In genomic region chr3:101660176-101660575, GRCm38 (mm10) we compare ENCODE assay signal across 18 mouse cellular contexts. TPM values are rescaled to one million over a fixed set of nuclear protein-coding genes. Genes with fewer than 3 reads are reported as not detected.
DNase-seq lines count a peak whose midpoint lies in the region; ATAC-seq lines count a peak whose summit lies in the region.
"Had no signal": no experiment of that assay in that cellular context is flagged by ENCODE, and none has a peak within 500 bp of the region (broad histone marks: within the 10 kb centered on the region; RNA-seq: fewer than 3 reads in every experiment).

No protein-coding gene starts in this region.

- H3K27ac ChIP-seq in hindbrain, embryonic 14.5 days = peak overlapping the region; percentile 86
- H3K27ac ChIP-seq in midbrain, embryonic 11.5 days (ENCODE audit: low read depth, low read length) = no peak overlapping the region
- H3K27ac ChIP-seq: embryonic facial prominence, embryonic 12.5 days; gastrocnemius, adult 2 months; liver, embryonic 12.5 days had no signal

- H3K9ac ChIP-seq in hindbrain, embryonic 14.5 days = 0 out of 2 replicates have a peak overlapping the region, but pooled peaks have one; percentile 29
- no peak overlapping the region for H3K9ac ChIP-seq in midbrain, embryonic 11.5 days (ENCODE audit: low read length)
- H3K9ac ChIP-seq: embryonic facial prominence, embryonic 12.5 days; kidney, embryonic 15.5 days; liver, embryonic 12.5 days had no signal

- no peak for ATAC-seq in hindbrain, embryonic 14.5 days (ENCODE audit: low FRiP score)
- ATAC-seq in midbrain, embryonic 11.5 days (ENCODE audit: low FRiP score) = no peak
- ATAC-seq: liver, embryonic 12.5 days; lung, postnatal 0 days; Patski had no signal

- H3K4me1 ChIP-seq in hindbrain, embryonic 14.5 days (replicated peaks; ENCODE audit: control insufficient read depth, insufficient read depth, low read length) = peaks cover 23% of the 10 kb centered on the region
- peaks cover 17% of the 10 kb centered on the region for H3K4me1 ChIP-seq in midbrain, embryonic 11.5 days (ENCODE audit: control insufficient read depth, insufficient read depth, low read length)
- H3K4me1 ChIP-seq: liver, embryonic 12.5 days had no signal

- 70% methylated on average over 4 of the region's 4 CpGs for WGBS in hindbrain, embryonic 14.5 days
- 87% methylated on average over 4 of the region's 4 CpGs for WGBS in midbrain, embryonic 11.5 days

- DNase-seq in right cerebral cortex, postnatal 25 days = peak; percentile 36
- no peak for DNase-seq in right cerebral cortex, postnatal 14 days
- no peak for DNase-seq in hindbrain, embryonic 14.5 days (ENCODE audit: low spot score)
- DNase-seq in midbrain, embryonic 11.5 days (ENCODE audit: low spot score, missing footprints) = peak; percentile 4
- DNase-seq in telencephalon, adult 2 months (ENCODE audit: low read depth, low spot score) = peak; percentile 62
- DNase-seq in gastrocnemius, adult 18-20 months (ENCODE audit: low spot score) = no peak
- no peak for DNase-seq in lung, postnatal 14 days
- no peak for DNase-seq in Muller cell, postnatal 12 days (ENCODE audit: inconsistent ontology term)
- DNase-seq: cerebellum, postnatal 25 days; gastrocnemius, adult 2 months; heart, postnatal 4 days; thymus, adult 2 months had no signal

- H3K4me2 ChIP-seq in hindbrain, embryonic 14.5 days (replicated peaks) = no peak overlapping the region
- H3K4me2 ChIP-seq in midbrain, embryonic 11.5 days = no peak overlapping the region
- H3K4me2 ChIP-seq: embryonic facial prominence, embryonic 12.5 days; kidney, embryonic 15.5 days; liver, embryonic 12.5 days had no signal

- no peaks in the 10 kb centered on the region for H3K9me3 ChIP-seq in hindbrain, embryonic 14.5 days (ENCODE audit: control insufficient read depth, low read length)
- no peaks in the 10 kb centered on the region for H3K9me3 ChIP-seq in midbrain, embryonic 11.5 days (ENCODE audit: control insufficient read depth, low read length)
- H3K9me3 ChIP-seq: embryonic facial prominence, embryonic 12.5 days; kidney, embryonic 15.5 days; liver, embryonic 12.5 days had no signal

- H3K4me3 ChIP-seq in hindbrain, embryonic 14.5 days (replicated peaks; ENCODE audit: low read length) = no peak overlapping the region
- H3K4me3 ChIP-seq in midbrain, embryonic 11.5 days (ENCODE audit: low read depth, low read length) = no peak overlapping the region
- H3K4me3 ChIP-seq: embryonic facial prominence, embryonic 12.5 days; gastrocnemius, adult 2 months; kidney, embryonic 15.5 days; liver, embryonic 12.5 days had no signal

- no peaks in the 10 kb centered on the region for H3K36me3 ChIP-seq in hindbrain, embryonic 14.5 days (replicated peaks; ENCODE audit: control insufficient read depth, insufficient read depth)
- H3K36me3 ChIP-seq in midbrain, embryonic 11.5 days (ENCODE audit: control insufficient read depth, insufficient read depth, low read length) = no peaks in the 10 kb centered on the region
- H3K36me3 ChIP-seq: embryonic facial prominence, embryonic 12.5 days; kidney, embryonic 15.5 days; liver, embryonic 12.5 days had no signal

- no peaks in the 10 kb centered on the region for H3K27me3 ChIP-seq in hindbrain, embryonic 14.5 days (ENCODE audit: control insufficient read depth, insufficient read depth, low read length)
- no peaks in the 10 kb centered on the region for H3K27me3 ChIP-seq in midbrain, embryonic 11.5 days (ENCODE audit: control insufficient read depth, insufficient read depth, low read length)
- H3K27me3 ChIP-seq: CH12.LX; embryonic facial prominence, embryonic 12.5 days; kidney, embryonic 15.5 days; liver, embryonic 12.5 days; Patski had no signal

RNA-seq across cellular contexts. Expression of gene Atp1a1, which starts 55.7 kb away (rescaled TPM):
- 105 and 112 TPM in 2 replicates for polyA plus RNA-seq in hindbrain, embryonic 14.5 days (2014; fragmentation: Nextera tagmentation; extraction: Ambion mirVana)
- 81.3 and 87.0 TPM in 2 replicates for polyA plus RNA-seq in midbrain, embryonic 11.5 days (2014; fragmentation: Nextera tagmentation; extraction: Ambion mirVana)
- total RNA-seq in gastrocnemius, adult 18-20 months (2021) = 100 to 1,000 TPM in 1 of 2 experiments, 10 to 100 TPM in 1; 59.0 to 119 TPM

Comparison
In these comparisons a context has a peak if more than half of its experiments do, and no peak if none do; other contexts are left out.
1. DNase-seq: peak in right cerebral cortex, postnatal 25 days (single experiment), midbrain, embryonic 11.5 days (single experiment) and telencephalon, adult 2 months (single experiment); none in right cerebral cortex, postnatal 14 days (single experiment), hindbrain, embryonic 14.5 days (single experiment), gastrocnemius, adult 18-20 months (single experiment), lung, postnatal 14 days (single experiment) and Muller cell, postnatal 12 days (single experiment).